Mouse (Mus musculus): ENCODE results near the gene Cdh22.

Gene Cdh22

DNA sequence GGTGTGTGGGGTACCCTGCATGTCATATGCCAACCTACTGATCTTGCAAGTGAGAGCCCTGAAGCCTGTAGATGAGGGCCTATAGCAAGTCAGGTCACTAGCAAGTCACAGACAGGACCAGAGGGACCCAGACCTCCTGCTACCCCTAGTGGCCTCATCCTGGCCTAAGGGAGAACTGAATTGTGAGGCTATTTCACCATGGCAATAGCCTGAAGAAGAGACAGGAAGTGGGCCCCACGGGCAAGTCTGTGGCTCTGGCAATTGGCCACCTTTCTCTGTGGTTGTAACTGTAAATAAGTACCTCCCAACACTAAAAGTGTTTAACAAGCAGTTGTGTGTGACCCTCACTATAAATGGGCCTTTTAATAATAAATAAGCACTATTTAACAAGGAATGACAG lies 16.2 kb upstream of the Cdh22 start:
- DNase-seq (ENCODE audit: low spot score in 2 of 2) = no peak

DNA sequence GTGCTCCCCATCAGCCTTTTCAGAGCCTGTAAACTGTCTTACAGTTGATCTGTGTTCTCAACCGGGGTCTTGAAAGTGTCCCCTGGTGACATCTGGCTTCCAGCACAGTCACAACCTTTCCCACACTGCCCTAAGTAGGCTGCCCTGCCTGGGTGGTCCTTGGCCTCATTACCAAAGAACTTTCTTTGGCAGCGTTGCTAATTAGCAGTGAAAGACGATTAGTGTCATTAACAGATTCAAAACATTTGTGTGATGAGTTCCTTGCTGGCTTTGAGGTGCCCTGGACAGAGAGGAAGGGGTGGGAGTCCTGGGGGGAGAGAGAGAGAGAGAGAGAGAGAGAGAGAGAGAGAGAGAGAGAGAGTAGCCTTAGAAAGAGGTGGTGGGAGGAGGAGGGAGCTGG lies 14.3 kb upstream of the Cdh22 start:
- no peak for DNase-seq (ENCODE audit: low spot score in 2 of 2)

DNA sequence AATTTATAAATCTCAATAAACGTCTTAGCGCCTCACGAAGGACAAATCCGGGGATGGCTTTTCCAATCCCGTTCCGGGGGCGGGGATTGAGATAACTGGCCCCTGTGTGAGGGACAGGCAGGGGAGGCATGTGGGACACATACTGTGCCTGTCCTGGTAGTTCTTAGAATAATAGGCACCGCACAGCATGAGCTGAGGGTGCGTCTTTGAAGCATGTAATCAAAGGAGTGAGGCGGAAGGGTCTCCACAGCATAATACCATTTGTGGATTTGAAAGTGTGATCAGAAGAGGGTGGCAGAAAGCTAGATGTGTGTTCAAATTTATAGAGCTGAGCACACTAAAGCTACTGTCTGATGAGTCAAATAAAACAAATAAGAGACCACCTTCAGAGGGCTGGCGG lies 11.7 kb upstream of the Cdh22 start:
- no peak for DNase-seq (ENCODE audit: low spot score in 2 of 2)

DNA sequence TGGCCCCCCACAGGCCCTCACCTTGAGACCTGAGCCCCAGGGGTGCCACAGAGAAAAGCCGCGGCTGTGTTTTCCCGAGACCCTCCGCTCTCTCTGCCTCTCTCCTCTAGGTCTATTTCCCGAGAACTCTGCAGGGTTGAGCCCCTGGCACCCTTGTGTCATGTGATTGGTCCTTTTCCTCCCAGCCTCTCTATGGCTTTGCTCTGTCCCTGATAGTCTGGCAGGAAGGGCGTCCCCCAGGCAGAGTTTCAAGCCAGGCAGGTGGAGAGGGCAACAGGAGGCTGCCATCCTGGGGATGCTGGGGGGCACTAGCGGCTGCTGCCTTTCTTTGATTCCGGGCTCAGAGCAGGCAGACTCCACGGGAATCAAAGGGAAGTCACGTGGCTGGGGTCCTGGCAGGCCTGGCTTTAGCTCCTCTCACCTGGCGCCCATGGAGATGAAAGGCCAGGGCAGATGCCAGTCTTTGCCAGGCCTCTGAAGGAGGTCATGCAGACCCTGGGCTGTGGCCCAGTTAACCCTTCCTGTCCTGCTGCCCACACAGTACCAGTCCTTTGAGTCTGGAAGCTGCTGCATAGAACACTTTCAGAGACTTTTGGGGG lies 8.6 kb upstream of the Cdh22 start:
- DNase-seq (ENCODE audit: low spot score in 2 of 2) = no peak

DNA sequence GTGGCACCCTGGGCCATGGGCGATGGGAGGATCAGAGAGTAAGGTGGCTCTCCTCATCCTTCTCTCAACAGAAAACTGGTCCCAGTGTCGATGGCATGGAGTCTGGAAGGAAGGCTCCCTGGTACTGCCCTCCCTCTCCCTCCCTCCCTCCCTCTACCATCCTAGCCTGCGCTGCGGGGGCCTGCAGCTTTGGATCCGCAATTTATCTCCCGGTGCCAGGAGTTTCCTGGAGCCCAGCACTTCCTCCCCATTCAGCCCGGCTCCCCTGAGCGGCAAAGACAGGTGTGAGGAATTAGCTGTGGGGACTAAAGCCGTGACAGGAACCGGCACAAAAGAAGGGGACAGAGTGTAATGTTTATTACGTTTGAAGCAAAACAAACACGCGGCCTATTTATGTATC lies 7.9 kb upstream of the Cdh22 start:
- DNase-seq (ENCODE audit: low spot score in 2 of 2) = no peak

DNA sequence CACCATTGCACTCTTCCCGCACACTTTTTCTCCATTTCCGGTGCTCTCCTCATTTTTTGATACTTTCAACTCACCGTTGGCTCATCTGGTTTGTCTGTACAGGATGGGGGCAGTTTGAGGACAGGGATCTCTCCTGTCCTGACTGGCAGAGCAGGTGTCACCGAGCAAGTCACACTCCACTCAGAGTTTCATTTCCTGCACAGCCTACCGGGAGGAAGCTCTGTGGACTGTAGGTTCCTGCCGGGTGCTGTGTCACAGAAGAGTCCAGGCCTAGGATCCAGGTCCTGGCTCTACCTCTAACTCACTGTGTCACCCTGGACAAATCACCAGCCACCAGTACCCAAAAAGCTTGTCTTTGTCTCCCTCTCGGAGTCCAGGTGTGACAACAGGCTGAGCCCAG lies 7.1 kb upstream of the Cdh22 start:
- DNase-seq (ENCODE audit: low spot score in 2 of 2) = no peak

DNA sequence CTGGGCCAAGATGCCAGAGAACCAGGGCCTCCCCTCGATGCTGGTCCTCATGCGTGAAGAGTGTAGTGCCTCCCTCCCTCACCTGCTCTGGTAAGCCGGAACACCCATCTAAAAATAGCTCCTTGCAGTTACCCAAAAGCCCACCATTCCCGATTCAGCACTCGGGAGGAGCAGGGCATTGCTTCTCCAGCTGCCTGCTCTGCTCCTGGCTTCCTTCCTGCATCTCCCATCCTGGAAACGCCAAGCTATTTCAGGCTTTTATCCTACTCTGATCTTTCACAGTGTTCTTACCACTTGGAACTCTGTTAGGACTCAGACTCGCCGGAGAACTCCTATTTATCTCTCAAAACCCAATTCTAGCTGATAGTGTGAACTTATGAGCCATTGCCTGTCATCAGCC lies 5.7 kb upstream of the Cdh22 start:
- DNase-seq (ENCODE audit: low spot score in 2 of 2) = no peak

DNA sequence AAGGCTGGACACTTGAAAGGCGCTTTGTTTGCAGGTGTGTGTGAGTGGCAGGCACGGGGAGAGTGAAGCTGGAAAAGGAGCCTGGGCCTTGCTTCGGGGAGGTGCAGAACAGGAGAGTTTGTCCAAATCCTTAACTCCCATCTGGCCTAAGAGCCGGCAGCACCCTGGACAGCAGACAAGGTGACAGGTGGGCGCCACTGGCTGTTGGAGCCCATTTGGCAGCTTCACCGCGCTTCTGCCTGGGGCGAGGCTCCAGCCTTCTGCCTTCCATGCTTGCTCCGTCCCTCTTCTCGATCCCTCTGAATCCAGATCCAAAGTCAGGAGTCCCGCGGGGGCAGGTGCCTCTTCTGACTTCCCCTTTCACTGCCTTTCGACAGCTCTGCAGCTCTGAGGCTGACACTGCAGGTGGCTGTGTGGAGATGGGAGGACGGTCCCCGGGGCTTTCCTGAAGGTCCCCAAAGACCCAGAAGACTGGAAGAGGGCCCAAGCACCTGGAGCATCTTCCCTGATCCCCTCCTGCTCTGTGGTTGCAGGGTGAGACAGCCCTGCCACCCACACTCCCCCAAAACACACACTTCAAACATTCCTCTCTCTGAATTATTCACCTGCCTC lies 5.0 kb upstream of the Cdh22 start:
- no peak for DNase-seq (ENCODE audit: low spot score in 2 of 2)

DNA sequence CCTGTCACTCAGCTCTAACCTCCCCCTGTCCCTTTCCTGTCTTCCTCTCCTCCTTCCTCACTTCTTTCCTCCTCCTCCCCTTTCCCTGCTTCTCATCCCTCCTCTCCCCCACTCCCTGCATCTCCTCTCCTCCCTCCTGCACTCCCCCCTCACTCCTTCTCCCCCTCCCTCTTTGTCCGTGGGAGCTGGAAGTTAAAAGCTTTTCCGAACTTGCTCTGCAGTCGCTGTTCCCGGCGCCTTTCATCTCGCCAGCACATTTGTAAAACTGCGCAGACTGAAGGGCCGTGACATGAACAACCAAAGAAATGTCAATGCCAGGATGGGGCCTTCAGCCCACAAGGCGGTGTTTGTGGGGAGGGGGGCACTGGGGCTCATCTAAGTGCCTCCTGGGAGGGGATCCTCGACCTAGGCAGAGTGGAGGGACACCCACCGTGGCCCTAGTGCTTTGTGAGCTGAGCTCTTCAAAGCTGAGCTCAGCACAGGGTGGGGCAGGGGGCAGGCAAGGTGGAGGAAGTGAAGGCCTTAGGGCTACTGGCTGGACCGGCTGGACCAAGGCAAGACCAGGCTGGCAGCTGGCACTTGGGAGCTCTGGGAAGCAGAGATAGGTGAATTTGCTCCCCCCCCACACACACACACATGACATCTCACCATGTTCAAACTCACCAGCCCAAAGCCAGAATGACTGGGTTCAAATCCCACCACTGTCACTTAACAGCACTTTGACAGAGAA lies 3.9 kb upstream of the Cdh22 start:
- no peak for DNase-seq (ENCODE audit: low spot score in 2 of 2)

DNA sequence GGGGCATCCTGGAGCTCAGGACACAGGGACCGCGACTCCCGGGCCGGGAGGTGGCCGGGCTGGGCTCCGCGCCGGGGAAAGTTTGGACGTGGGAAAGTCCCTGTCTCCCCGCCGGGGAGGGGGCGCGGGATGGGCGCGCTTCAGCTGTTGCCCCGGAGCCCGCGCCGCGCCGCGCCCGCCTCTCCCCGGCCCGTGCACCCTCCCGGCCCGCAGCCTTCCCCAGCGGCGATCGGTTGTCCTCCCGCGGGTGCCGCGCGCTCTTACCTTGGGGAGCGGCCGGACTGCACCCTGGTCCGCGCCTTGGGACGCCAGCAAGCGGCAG lies 401 bp downstream of the Cdh22 start:
- no peak for DNase-seq (ENCODE audit: low spot score in 2 of 2)

DNA sequence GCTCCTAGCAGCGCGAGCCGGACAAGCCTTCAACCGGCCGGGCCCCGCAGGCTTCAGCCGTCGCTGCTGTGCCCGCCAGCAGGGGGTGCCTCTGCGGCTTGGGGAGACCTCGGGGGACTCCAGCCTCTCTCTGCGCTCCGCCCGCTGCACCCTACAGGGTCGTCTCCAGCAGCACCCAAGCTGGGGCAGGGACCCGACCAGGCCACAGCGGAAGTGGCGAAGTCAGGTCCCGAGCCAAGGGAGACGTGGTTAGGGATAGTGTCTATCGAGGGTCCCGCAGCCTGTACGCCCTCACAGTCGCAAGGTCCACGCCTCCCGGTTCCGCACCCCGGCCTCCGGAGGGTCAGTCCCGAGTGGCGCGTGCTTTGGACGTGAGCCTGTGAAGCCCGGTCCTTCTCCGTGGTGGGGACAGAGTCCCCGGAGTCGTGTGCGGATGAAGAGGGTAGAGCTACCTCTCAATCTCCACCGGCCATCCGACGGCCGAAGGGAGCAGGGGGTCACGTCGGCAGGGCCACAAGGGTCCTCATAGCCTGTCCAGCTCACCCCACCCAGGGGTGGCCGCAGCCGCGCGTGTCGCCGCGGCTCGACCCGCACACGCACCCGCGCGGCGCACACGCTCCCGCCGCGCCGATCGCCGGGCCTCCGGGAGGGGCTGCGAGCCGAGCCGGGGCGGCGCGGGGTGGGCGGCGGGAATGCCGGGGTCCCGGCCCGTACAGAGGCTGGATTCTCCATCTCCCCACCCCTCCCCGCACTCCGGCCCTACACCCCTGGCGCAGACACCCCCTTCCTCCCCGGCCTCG lies 962 bp downstream of the Cdh22 start:
- DNase-seq (ENCODE audit: low spot score in 2 of 2) = peak; percentile 54 to 57

DNA sequence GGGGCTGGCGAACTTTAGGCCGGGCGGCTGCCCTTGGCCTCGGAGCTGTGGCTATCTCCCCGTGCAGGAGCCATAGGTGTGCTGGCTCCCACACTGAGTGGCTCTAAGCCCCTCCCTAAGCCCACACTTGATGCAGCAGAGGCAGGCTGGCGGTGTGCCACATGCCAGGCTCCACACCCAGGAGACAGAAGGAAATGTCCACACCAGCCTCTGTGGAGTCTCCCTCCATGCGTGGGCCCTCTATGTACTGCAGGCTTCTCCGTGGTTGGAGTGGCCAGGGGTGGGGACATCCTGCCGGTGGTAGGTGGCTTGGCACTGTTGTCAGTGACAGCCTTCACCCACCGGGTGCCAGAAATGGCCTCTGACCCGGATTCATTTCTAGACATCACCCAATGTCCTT lies 5.6 kb downstream of the Cdh22 start:
- no peak for DNase-seq (ENCODE audit: low spot score in 2 of 2)

DNA sequence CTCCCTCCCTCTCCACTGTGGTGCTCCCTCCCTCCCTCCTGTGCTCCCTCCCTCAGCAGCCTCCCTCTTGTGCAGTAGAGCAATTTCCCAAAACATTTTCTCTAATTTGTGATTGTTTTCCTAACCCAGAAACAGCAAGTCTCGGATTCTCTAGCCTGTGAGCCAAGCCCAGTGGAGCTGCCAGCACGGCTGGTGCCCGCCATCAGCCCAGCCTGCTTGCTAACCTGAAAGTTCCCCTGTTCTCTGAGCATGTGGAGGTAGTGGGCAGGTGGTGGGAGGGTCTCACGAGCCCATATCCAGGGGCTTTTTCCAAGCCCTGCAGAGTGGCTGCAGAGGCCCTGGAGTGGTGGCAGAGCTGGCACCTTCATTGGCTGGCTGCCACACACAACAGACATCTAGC lies 10.8 kb downstream of the Cdh22 start:
- DNase-seq (ENCODE audit: low spot score in 2 of 2) = no peak

DNA sequence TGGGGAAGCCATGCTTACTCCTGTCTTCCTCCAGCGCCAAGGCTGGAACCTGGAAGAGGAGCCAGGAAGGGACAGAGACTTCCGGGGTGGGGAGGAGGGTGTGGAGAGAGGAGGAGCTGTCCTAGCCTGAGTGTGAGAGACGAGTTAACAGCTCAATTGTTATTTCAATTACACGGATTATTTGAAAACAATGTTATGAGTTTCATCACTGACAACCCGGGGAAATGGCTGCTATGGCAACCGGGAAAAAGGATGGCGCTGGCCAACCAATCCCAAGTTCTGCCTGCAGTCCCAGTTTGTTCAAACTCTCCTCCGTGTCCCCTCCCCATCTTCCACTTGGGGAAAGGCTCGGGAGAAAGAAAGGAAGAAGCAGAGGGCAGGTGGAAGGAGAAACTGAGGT lies 12.7 kb downstream of the Cdh22 start:
- DNase-seq (ENCODE audit: low spot score in 2 of 2) = peak in 1 of 2 experiments; percentile 32

DNA sequence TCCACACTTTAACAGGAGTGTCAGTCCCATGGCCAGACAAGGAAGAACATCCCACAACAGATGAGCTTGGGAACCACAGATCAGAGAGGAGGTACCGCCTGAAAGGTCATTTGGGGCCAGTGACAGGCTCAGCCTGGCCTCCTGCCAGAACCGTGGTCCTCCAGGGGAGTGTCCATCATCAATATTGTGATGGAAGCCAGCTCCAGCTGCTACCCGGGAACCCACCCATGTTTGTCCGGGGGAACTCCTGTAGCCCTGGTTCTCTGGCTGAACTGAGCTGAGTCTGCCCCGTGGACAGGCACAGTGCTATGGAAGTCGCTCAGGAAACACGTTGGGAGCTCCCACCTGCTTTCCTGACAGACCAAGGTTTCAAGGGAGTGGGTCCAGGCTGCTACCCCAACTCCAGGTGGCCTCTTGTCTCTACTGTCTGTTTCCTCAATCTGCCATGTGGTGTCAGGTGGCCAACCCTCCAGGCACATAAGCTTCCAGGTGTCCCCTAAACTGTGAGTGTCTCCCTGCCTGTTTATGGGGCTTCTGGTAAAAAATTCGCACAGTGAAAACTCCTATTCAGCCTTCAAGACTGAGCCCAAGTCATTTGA lies 14.2 kb downstream of the Cdh22 start:
- DNase-seq (ENCODE audit: low spot score in 2 of 2) = no peak

DNA sequence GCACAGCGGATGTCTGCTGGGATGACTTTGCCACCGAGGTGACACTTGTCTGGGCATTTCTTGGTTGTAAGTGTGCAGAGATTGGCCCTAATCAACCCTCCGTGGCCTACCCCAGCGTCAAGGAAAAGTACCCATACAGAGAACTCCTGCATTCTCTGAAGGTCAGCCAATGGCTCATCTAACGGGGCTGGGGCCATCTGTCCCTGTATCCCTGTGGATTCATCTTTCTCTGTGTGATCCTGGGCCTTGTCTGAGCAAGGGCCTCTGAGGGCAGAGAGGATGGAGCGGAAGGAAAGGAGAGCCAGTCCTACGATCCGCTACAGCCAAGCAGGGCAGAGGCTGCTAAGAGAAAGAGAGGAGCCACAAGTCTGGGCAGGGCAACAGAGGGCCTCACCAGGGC lies 15.7 kb downstream of the Cdh22 start:
- DNase-seq (ENCODE audit: low spot score in 2 of 2) = no peak

DNA sequence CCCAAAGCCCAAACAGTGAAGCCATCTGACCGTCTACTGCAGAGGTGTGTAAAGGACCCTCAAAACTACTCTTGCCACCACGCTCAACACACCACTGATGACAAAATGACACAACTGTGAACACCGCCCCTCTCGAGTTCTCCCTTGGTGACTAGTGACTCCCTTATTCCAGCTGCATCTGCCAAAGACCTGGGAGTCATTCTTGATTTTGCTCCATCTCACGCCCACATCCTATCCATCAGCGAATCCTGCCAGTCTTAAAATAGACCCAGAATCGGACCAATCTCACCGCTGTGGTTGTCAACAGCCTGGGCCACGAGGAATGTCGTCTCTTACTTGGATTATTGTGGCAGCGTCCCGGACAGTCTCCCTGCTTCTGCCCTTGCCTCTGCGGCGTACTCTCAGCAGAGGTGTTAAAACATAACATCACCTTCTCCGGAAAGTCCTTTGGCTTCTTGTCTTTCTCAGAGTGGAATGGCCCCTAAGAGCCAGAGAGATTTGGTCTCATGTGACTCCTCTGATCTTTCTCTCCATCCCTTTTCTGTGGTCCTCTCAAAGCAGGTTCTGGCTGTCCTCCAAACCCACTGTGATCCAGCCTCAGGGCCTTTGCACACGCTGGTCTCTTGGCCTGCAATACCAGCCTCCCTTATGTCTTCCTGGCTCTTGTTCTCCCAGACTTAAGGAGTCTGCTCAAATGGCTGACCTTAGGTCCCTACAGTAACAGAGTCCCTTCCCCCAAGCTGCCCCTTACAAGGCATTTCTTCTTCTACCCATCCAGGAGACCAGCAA lies 17.1 kb downstream of the Cdh22 start:
- DNase-seq (ENCODE audit: low spot score in 2 of 2) = no peak

DNA sequence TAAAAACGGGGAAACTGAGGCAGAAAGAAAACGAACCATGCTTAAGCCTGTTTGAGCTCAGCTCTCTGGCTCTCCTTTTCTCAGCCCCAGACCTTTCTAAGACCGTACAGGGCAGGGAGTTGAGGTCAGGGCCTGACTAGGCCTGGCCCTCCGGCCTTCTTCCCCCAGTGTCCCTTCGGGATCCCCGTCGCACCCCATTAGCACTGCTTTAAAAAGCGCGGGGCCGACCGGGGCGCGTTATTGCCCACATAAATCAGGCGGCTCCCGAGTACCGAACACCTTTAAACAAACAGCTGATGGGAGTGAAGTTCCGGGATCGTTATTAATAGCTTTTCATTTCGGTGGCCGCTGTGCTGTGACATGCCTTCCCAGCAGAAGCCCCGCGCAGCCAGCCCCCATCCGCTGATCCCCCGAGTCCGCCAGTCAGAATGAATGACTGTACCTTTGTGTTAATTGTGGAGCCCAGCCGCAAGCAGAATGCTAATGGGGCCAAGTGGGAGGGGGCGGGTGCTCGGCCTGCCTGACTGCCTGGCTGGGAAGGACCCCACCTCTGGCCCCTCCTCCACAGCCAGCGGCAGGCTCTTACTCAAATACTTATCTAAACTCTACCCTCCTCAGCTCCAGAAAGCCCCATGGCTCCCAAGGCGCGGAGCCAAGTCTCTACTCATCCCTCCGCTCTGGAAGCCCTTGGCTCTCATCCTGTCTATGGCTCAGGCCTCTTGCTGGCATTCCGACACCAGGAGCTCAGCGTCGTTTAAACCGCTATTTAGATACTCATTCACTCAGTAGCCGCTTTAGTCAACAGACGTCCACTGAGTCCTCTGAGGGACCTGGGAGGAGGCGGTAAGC lies 19.3 kb downstream of the Cdh22 start:
- DNase-seq (ENCODE audit: low spot score in 2 of 2) = peak in 1 of 2 experiments; percentile 65

DNA sequence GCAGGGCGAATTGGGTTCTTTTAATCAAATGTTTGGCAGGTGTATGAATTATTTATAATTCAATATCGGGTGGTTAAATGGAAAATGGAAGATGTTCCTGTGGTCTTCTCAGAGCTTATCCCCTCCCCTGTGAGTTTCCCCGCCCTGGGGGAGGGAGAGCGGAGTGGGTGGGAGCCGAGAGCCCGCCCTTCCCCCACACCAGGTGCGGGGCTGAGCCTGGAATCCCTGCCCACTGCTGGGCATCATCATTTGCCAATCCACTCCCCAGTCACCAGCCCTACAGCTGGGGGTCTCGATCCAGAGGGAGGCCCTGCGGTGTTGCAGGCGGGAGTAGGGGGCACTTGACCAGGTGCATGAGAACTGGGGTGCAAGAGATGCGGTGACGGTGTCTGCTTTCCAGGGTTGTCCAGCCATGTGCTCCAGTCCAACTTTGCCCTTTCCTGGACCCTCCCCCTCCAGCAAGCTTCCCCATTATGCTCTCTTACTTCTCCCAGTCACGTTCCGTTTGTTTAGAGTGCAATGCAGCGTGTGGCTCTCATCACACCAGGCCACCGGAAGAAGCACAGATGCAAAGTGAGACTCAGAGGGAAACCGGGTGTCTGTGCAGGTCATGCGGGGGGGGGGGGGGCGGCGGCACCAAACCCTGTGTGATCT lies 23.1 kb downstream of the Cdh22 start:
- no peak for DNase-seq (ENCODE audit: low spot score in 2 of 2)

DNA sequence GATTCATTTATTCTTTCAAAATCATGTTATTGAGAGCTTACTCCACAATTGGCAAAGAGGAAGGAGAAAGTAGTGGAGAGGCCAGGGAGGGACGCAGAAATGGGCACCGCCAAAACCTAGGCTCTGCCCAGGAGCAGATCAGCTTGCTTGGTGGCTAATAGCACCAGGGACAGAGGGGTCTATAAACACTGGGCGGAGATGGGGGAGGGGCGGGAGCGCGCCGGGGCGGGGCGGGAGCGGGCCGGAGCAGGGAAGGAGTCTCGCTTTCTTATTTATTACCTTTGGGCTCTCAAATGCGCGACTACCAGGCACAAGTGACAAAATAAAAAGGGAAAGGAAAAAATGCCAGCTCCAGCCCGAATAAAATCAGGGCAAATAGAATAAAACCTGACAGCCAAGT lies 23.7 kb downstream of the Cdh22 start:
- DNase-seq (ENCODE audit: low spot score in 2 of 2) = no peak
